Mouse (Mus musculus): ENCODE results near the gene Sparcl1.

The Sparcl1 gene

DNA sequence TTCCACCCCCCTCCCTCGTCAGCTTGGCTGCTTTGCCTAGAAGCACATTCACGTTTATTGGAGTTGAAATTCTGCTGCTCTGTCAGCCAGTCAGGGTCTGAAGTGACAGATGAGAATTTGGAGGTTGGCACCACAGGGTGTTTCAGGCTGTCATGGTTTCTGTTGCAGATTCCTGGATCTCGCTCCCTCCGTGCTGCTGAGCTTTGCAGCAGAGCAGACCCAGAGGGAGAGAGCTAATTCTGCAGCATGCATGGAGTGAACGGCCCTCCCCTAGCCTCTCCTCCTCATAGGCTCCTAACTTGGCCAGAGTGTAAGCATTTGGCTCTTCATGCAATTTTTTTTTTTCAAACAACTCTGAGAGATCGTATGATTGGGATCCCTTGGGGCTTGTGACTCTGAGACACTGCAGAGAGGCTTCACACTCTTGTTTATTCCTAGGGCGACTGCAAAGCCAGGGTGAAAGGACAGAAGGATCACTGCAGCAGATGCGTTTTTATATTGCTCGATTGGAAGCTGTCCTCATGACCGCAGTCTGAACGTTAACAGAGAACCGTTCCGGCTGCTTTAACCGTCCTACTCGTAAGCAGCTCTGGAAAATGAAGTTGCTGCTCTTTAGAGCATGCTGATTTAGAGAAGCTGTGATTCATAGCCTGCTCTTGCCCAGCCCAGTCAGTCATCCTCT, at the start of gene Sparcl1:
Gene Sparcl1 (minus strand): TSS at position 243 of the 682 bp plus-strand sequence.
- DNase-seq: peak; percentile 29 to 39

DNA sequence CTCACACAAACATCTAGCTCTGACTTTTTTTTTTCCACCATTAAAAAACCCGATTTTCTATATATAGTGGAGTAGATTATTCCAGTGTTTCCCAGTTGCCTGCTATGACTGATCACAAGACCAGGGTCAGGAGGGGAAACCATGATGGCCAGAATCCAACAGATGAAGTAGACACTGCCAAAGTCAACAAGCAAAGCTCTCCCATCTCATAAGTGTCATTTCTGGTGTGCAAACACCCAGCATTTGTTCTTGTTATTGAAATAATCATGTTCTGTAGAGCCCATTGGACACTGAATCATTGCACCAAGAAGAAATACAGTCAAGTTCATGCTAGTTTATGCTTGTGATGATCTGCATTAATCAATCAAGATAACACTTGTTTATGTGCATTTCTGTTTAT, 47.9 kb upstream of the Sparcl1 start:
- DNase-seq: no peak

DNA sequence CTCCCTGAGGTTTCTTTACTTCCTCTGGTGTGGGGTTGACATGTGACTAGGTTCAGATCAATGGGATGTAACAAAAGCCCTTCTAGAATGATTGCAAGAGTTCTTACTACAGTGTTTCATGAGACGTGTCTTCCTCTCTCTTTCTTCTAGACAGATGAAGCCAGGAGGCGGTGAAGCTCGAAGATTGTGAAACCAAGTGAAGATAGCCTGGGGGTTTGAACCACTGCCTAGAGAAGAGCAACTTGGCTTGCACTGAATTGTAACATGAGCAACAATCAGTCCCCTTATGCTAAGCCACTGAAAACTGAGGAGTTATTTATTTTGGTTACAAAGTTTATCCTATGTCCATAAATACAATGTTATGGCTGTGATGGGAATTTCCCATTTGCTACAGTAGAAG, 47.0 kb upstream of the Sparcl1 start:
- DNase-seq: no peak

GRCm38 (mm10) chr5:104158332-104159052, 45.0 kb upstream of the Sparcl1 start:
- DNase-seq: peak; percentile 1 to 3

DNA sequence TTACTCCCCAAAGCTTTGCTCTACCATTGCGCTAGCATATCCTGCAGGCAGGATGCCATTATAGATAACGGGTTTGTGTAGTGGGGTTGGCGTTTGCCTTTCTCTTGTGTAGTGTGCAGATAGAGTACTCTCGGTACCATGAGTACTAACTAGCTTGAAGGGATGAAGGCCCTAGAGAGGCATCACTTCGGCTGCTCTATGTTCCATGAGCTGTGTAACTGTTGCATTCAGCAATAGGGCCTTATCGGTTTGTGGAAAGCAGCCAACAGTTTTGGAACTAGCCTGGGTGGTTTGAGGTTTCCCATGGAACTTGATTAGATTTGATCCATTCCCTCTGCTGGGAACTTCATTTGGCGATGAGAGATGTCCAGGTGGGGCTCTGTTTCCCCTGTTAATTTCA, 44.2 kb upstream of the Sparcl1 start:
- DNase-seq: no peak

DNA sequence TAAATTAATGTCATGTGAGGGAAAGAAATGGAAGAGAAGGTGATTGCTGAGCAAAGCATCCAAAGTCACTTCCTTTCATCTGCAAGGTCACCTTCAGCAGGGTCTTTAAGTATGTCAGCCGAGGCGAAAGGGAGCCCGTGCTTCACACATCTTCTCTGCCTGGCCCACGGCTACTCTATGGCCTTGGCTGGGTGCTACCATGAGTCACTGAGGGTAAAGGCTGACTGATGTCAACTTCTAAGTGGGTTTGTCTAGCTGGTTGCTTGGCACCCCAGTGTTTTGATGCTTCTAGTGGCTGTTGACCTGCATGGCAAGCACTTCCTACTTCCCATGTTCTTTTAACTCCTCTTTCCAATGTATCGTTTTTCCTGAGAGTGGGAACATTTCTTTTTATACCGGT, 36.7 kb upstream of the Sparcl1 start:
- no peak for DNase-seq

GRCm38 (mm10) chr5:104149349-104149748, 35.8 kb upstream of the Sparcl1 start:
- no peak for DNase-seq

GRCm38 (mm10) chr5:104144057-104144456, 30.5 kb upstream of the Sparcl1 start:
- DNase-seq: no peak

GRCm38 (mm10) chr5:104141067-104141466, 27.5 kb upstream of the Sparcl1 start:
- DNase-seq: no peak

- no peak for DNase-seq
These were observed 24.5 kb upstream of the Sparcl1 start for GRCm38 (mm10) chr5:104137920-104138541.

- DNase-seq: no peak
These were observed 20.2 kb upstream of the Sparcl1 start for GRCm38 (mm10) chr5:104133752-104134151.

GRCm38 (mm10) chr5:104131544-104131943, 18.0 kb upstream of the Sparcl1 start:
- DNase-seq: peak in 1 of 2 experiments; percentile 16

- no peak for DNase-seq
These were observed 17.4 kb upstream of the Sparcl1 start for GRCm38 (mm10) chr5:104130891-104131290.

GRCm38 (mm10) chr5:104128281-104129031, 14.9 kb upstream of the Sparcl1 start:
- no peak for DNase-seq

DNA sequence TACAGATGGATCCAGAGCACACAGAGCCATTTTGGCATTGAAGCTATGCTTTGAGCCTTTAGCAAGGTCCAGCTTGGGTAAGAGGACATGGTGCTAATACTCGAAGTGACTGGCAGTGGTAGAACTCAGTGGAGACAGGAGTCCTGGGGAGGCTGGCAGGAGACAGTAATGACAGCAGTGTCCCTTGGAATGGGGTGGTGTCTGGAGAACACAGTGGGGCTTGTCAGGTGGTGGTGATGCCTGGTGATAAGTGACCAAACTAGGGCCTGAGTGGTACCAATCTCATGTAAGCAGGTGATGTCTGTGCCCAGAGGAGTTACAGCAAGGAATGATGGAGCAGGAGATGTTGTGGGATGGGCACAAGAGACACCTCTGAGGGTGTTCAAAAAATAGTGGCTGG, 13.8 kb upstream of the Sparcl1 start:
- no peak for DNase-seq

DNA sequence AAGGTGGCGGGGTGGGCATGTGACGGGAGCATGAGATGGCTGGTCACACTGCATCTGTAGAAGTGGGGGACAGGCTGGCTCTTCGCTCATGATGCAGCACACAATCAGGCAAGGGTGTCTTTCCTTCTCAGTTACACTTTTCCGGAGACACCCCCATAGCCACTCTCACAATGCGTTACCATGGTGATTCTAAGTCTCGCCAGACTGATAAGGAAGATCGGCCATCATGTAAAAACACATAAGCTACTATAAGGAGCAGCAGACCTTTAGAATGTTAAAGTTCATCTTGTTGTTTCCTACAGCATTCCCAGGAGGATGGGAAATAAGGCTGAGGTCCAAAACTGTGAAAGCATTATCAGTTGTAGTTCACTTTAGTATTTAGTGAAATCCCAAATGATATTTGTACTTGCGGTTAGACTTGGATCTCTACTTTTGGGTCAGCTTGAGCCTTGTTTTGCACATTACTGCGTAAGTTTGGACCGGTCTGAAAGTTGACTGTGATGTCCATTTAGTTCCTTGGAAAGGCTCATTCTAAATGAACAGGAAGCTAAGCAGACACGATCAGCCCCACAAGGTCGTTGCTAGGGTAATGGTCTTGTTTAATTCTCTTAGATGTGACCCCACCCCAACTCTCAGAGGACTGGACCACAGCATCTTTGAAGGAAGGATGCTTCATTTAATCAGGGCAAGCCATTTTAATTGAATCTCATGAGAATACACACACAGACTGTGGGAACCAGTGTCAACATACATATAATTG, 13.2 kb upstream of the Sparcl1 start:
- DNase-seq: no peak

- no peak for DNase-seq
These were observed 10.6 kb upstream of the Sparcl1 start for GRCm38 (mm10) chr5:104124016-104124658.

GRCm38 (mm10) chr5:104115890-104116289, 2.4 kb upstream of the Sparcl1 start:
- DNase-seq: no peak

GRCm38 (mm10) chr5:104115118-104115517, 1.6 kb upstream of the Sparcl1 start:
- DNase-seq: peak in 1 of 2 experiments; percentile 20

- no peak for DNase-seq
These were observed 1.0 kb downstream of the Sparcl1 start for GRCm38 (mm10) chr5:104112511-104112910.

DNA sequence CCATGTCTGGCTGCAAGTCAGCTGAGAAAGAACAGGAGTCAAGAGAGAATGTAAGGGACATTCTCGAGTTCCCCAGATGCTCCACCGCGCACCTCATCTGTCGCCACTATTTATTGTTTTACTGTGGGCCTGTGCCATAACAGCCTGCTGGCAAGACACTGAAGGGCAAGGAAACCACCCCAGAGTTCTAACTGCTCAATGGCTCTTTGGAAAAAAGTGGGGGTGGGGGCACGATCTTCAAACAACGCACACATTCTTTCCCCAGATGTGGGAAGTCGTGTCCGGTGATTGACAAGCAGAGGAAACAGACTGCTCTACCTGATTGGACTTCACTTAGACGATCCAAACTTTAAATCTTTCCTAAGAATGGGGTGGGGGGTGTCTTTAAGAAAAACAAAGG, 1.5 kb downstream of the Sparcl1 start:
- DNase-seq: no peak
